Mouse (Mus musculus): ENCODE data around the gene Tmem106b. TPM values are rescaled to one million over a fixed set of nuclear protein-coding genes. Genes with fewer than 3 reads are reported as not detected.
A peak's percentile ranks its signal among the peaks of the same experiment; 100 is the strongest.

Gene Tmem106b
- total RNA-seq (2015) (29.4 and 38.9 TPM in 2 replicates), total RNA-seq (2017) (45.9 and 48.1 TPM in 2 replicates)

- peak; percentile 95 for ATAC-seq (ENCODE audit: poor library complexity, severe bottlenecking)
Measured at GRCm38 (mm10) chr6:13069302-13070146, at the start of gene Tmem106b. Gene Tmem106b (plus strand): TSS chr6:13069759.

- no peak for ATAC-seq (ENCODE audit: poor library complexity, severe bottlenecking)
Measured at GRCm38 (mm10) chr6:13021245-13022100, 48.1 kb upstream of the Tmem106b start.

- ATAC-seq (ENCODE audit: poor library complexity, severe bottlenecking): no peak
Measured at GRCm38 (mm10) chr6:13030558-13030957, 39.0 kb upstream of the Tmem106b start.

GRCm38 (mm10) chr6:13030961-13031360 lies 38.6 kb upstream of the Tmem106b start:
- no peak for ATAC-seq (ENCODE audit: poor library complexity, severe bottlenecking)

- ATAC-seq (ENCODE audit: poor library complexity, severe bottlenecking): no peak
Measured at GRCm38 (mm10) chr6:13052408-13053200, 17.0 kb upstream of the Tmem106b start.

GRCm38 (mm10) chr6:13061276-13062039 lies 8.1 kb upstream of the Tmem106b start:
- ATAC-seq (ENCODE audit: poor library complexity, severe bottlenecking): peak; percentile 66

GRCm38 (mm10) chr6:13062063-13062462 lies 7.5 kb upstream of the Tmem106b start:
- 0 out of 2 replicates have a peak, but pooled peaks have one; percentile 21 for ATAC-seq (ENCODE audit: poor library complexity, severe bottlenecking)

GRCm38 (mm10) chr6:13062691-13063255 lies 6.8 kb upstream of the Tmem106b start:
- no peak for ATAC-seq (ENCODE audit: poor library complexity, severe bottlenecking)

- peak; percentile 11 for ATAC-seq (ENCODE audit: poor library complexity, severe bottlenecking)
Measured at GRCm38 (mm10) chr6:13070147-13070425, 527 bp downstream of the Tmem106b start.

GRCm38 (mm10) chr6:13070485-13070884 lies 926 bp downstream of the Tmem106b start:
- ATAC-seq (ENCODE audit: poor library complexity, severe bottlenecking): peak; percentile 13

GRCm38 (mm10) chr6:13073036-13073435 lies 3.5 kb downstream of the Tmem106b start:
- ATAC-seq (ENCODE audit: poor library complexity, severe bottlenecking): no peak

GRCm38 (mm10) chr6:13073876-13074275 lies 4.3 kb downstream of the Tmem106b start:
- no peak for ATAC-seq (ENCODE audit: poor library complexity, severe bottlenecking)

GRCm38 (mm10) chr6:13082881-13083280 lies 13.3 kb downstream of the Tmem106b start:
- ATAC-seq (ENCODE audit: poor library complexity, severe bottlenecking): no peak

- no peak for ATAC-seq (ENCODE audit: poor library complexity, severe bottlenecking)
Measured at GRCm38 (mm10) chr6:13096656-13097435, 27.3 kb downstream of the Tmem106b start.

GRCm38 (mm10) chr6:13100137-13100536 lies 30.6 kb downstream of the Tmem106b start:
- ATAC-seq (ENCODE audit: poor library complexity, severe bottlenecking): no peak

- ATAC-seq (ENCODE audit: poor library complexity, severe bottlenecking): no peak
Measured at GRCm38 (mm10) chr6:13108662-13109061, 39.1 kb downstream of the Tmem106b start.

- no peak for ATAC-seq (ENCODE audit: poor library complexity, severe bottlenecking)
Measured at GRCm38 (mm10) chr6:13137255-13137654, 67.7 kb downstream of the Tmem106b start.

Measured in megakaryocyte, adult 5-6 weeks (primary cell).